Mouse (Mus musculus): ENCODE data around the gene Olfr58.
"Not testable (repeated sequence)": the region's sequence is repeated elsewhere in the genome, so short reads cannot be mapped to it uniquely, and the experiment has no call there.

The Olfr58 gene

GRCm38 (mm10) chr9:19779983-19780382 lies at the start of gene Olfr58:
Gene Olfr58 (plus strand): TSS chr9:19780283.
- no peak for DNase-seq (ENCODE audit: low read depth, low spot score)

GRCm38 (mm10) chr9:19769136-19769535 lies 10.9 kb upstream of the Olfr58 start:
- DNase-seq (ENCODE audit: low read depth, low spot score), result no peak

- no peak for DNase-seq (ENCODE audit: low read depth, low spot score)
Measured at GRCm38 (mm10) chr9:19769701-19770100, 10.4 kb upstream of the Olfr58 start.

- DNase-seq (ENCODE audit: low read depth, low spot score), result no peak
Measured at GRCm38 (mm10) chr9:19803000-19803399, 22.9 kb downstream of the Olfr58 start.

GRCm38 (mm10) chr9:19804606-19805005 lies 24.5 kb downstream of the Olfr58 start, which contains the start of gene Olfr859:
Gene Olfr859 (plus strand): TSS chr9:19804906.
- not testable (repeated sequence) for DNase-seq (ENCODE audit: low read depth, low spot score)

Measured in retina, postnatal 7 days (tissue).